Mouse (Mus musculus) monocyte, adult 5-6 weeks (primary cell): ENCODE measurements at regions not wholly inside any gene's neighbourhood (a gene's known extent, or its start where the extent isn't known, plus 50 kb on each side); places are given as distances from the start of the nearest gene placed in this dataset.

Experiments used
- ATAC-seq: fragments of 153-309, 156-312 bp; replicated peaks from 2 replicates; pipeline ENCODE4 v1.8.0; 2017; ENCODE audit warnings: mild to moderate bottlenecking; ENCODE audit not compliant: low TSS enrichment, insufficient number of reproducible peaks, severe bottlenecking, poor library complexity, low FRiP score

GRCm38 (mm10) chr8:127942319-127942718 lies 416.1 kb upstream of the Nrp1 start:
- ATAC-seq = no peak

GRCm38 (mm10) chr8:127944955-127945498 lies 413.4 kb upstream of the Nrp1 start:
- ATAC-seq = no peak

DNA sequence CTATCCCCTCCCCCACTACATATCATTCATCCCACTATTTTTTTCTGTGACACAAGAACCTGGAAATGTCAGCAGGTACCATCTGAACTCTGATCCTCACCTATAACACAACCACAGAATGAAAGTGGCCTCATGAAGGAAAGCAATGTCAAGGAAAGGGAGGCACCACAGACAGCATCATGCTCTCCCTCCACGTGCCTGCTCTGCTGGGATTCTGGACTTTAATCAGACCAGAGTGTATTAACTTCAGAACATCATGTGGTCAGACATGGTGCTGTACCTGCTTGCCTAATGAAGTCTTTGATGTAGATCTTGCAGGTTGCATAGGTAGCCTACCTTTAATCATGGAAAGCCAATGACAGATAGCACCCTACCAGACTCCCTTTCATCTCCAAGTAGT lies 400.8 kb upstream of the Nrp1 start:
- ATAC-seq = no peak

- no peak for ATAC-seq
Observed at GRCm38 (mm10) chr8:127958351-127959044, 399.9 kb upstream of the Nrp1 start.

DNA sequence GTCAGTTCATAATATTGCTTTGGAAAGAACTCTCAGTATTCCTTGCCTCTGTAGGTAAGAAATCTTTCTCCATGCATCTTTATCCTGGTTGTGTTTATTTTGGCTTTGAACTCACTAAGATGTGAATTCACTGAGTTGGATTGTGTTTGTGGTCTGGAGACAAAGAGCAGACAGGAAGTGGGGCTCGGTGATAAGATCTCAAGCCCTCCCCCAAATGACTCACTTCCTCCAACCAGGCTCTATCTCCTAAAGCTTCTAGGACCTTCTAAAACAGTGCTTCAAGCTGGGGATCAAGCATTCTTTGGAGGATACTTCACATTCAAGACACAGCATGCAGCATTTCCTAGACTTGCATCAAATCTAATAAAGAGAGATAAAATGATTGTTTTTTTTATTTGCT lies 395.5 kb upstream of the Nrp1 start:
- no peak for ATAC-seq

DNA sequence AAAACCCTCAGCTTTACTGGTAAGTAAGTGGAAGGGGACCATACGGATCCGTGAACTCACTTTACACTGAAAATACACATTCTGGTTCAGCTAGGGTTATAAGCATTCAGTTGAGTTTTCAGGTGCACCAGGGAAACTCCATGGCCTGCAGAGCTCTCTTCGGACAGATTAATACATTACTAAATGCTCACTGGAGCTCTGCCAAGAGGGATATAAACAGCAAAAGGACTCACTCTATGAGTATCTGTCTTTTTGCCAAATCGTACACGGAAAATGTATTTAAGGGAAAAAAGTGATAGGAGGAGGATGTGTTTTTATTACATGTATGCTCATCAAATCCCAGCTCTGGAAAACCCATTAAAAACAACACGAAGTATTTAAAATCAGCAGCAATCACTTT lies 394.8 kb upstream of the Nrp1 start:
- ATAC-seq = no peak

DNA sequence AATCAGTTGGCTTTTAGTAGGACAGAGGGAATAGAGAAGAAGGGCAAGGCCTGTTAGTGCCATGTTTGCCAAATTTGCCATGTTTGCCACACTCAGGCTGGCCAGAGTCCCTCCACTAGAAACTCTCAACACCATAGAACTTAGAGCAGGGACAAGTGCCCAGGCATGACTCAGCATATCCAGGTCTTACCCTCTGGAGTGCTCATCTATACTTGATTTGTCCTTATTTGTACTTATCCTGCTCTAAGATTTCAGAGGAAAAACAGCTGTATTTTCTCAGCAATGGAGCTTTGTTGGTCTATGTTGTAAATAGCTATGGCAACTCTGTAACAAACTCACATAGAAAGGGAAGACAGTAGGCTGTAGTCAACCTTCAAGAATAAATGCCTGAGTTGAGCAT lies 393.6 kb upstream of the Nrp1 start:
- ATAC-seq = no peak

DNA sequence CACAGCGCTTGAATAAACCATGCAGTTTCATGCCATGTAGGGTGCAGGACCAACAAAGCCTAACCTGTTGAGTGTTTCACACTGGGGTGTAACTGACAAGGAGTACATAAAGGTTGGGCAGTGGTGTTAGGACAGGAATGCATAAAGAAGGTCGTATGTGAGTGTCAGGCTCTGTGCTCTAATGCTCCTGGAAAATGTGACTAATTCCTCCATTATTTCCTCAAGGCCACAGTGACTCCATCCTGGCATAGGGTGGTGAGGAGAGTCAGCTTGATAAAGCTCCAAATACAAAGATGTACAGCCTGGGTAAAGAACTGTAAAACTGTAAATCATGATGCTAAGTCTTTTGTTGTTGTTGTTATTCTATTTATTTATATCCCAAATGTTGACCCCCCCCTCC lies 393.1 kb upstream of the Nrp1 start:
- ATAC-seq = no peak

GRCm38 (mm10) chr8:127968026-127968425 lies 390.4 kb upstream of the Nrp1 start:
- no peak for ATAC-seq

DNA sequence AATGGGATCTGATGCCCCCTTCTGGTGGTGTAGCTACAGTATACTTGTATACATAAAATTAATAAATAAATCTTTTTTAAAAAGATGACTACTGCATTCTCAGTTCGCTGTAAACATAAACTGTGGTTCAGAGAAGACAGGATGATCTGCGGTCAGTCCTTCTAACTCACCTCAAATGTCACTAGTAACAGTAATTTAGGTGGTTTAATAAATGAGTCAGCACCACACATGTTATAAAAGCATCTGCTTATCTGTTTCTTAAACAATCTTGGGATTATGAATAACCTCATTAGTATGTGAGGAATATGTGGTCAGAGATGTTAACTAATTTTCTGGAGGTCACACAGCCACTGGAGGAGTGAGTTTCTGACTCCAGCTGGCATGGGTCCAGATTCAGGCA lies 385.2 kb upstream of the Nrp1 start:
- ATAC-seq = no peak

DNA sequence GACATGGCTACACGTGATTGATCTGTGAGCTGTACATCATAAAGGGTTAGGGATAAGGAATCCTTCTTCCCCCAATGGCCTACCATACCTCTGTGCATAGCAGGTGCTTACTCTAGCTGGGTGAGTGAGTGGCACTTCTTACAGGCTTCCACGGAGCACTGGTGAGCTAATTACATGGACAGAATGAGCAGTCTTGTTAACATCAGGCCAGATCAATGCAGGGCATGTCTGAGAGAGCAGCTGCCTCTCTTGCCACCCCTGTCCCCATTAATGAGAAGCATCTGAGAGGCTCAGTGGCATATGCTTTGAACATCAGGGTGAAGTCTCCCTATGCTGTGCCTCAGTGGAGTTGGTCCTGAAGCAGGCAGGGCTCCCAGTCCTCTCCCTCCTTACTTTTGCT lies 380.7 kb upstream of the Nrp1 start:
- ATAC-seq = 0 out of 2 replicates have a peak, but pooled peaks have one; percentile 13

- ATAC-seq = no peak
Observed at GRCm38 (mm10) chr8:127979180-127980030, 379.0 kb upstream of the Nrp1 start.

GRCm38 (mm10) chr8:127982165-127982564 lies 376.2 kb upstream of the Nrp1 start:
- ATAC-seq = peak; percentile 16; the same call in 1 of the 2 replicates

DNA sequence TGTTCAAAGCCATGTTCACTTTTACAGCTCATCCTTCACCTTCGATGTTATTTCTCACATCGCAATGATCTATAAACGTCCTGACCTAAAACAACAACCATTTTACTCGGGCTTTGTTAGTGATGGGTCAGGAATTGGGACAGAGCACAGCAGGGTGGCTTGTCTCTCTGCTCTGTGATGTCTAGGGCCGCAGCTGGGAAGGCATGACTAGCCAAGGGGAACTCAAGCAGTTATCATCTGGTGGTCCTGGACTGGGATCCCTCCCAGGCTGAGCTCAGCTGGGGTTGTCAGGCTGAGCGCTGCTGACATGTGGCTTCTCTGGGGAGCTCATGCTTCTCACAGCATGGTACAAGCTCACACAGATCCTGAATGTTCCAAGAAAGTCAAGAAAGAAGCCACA lies 372.8 kb upstream of the Nrp1 start:
- no peak for ATAC-seq

DNA sequence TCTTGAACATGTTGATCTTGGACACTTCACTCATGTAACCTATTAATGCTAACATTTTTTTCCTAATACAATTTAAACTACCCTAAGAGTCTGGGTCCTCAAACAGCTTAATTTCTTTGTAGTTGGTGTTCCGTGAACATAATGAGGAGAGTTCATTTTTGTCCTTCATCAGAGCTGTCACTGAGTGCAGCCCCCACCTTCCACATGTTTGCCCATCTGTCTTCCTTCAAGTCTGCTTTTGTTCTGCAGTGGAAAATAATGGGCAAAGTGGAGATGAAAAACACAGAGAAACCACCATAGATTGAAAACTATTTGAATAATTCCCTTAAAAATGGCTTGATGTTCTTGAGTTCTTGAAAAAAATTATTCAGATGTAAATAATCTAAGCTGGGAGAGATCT lies 369.5 kb upstream of the Nrp1 start:
- no peak for ATAC-seq

- ATAC-seq = no peak
Observed at GRCm38 (mm10) chr8:127994898-127995297, 363.5 kb upstream of the Nrp1 start.

DNA sequence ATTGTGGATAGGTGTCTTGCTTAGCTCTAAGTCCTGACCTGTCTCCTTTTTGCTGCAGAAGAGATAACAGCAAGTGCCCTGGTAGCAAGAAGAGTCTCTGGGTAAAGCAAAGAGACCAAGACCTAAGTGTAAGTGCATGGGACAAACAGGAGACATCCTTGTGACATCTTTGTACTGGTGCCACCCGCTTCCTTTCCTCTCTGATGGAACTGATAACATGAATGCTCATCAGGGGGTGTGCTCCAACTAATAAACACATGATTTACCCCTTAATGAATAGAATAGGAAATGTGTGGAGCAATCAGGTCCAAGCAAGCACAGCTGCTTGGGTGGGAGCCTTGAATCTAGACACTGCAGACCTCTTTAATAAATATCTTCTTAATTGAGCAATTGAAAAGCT lies 362.9 kb upstream of the Nrp1 start:
- ATAC-seq = no peak

DNA sequence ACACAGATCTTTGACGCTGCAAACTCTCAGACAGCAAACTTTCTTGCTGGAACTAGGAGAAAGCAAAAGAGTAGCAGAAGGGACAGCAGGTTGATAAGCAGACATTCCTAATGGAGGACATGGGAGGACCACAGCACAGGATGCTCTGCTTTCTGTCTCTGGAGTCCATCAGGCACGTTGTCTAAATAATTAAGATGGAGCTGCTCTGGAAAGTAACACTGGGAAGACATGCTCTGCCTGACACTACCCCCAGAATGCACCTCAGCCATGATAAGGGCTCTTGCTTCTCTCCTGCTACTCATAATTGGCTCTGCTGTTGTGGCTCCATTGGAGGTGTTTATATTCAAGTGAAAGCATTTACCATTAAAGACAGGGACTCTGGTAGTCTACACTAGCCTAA lies 356.0 kb upstream of the Nrp1 start:
- ATAC-seq = no peak

- no peak for ATAC-seq
Observed at GRCm38 (mm10) chr8:128002806-128003205, 355.6 kb upstream of the Nrp1 start.

DNA sequence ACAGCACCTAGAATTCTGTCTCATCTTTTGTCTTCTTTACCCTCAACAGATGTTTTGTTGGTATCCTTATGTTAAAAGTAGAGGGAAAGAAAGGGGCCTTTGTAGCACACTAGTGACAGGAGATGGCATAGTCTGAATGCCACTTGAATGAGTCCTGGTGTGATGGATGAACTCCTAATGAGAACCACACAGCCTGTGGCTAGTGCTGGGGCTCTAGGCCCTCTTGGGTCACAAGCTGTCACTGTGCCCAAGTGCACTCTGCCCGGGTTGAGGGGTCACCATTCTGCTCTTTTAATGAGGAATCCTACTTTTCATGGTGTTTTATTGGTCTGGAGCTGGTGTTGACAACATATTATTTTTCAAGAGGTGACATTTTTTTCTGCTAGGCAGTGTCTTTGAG lies 355.0 kb upstream of the Nrp1 start:
- no peak for ATAC-seq
